Mouse (Mus musculus) bone marrow, adult 2 months (tissue): ENCODE measurements around the gene Muc13.

Source experiments
- CTCF ChIP-seq: fragments of 200-500 bp; IDR thresholded peaks from 2 replicates; pipeline ENCODE4 v1.5.1; 2011; ENCODE audit warnings: low read length, control low read depth; ENCODE audit not compliant: control insufficient read depth, insufficient read depth
- POLR2A ChIP-seq: fragments of 200-500 bp; IDR thresholded peaks from 2 replicates; pipeline ENCODE4 v1.6.1; 2011; ENCODE audit warnings: low read depth, mild to moderate bottlenecking, control low read depth, low read length, borderline replicate concordance; ENCODE audit not compliant: control insufficient read depth

- TF ChIP-seq POLR2A (no peak), CTCF (no peak)
These were observed 27.5 kb upstream of the Muc13 start for GRCm38 (mm10) chr16:33766309-33766708.
